Mouse (Mus musculus): Measurements from ENCODE around the gene Crybg2.

Crybg2 gene

GRCm38 (mm10) chr4:134122281-134122680 is 61.7 kb downstream of the Crybg2 start:
- DNase-seq = no peak

DNA sequence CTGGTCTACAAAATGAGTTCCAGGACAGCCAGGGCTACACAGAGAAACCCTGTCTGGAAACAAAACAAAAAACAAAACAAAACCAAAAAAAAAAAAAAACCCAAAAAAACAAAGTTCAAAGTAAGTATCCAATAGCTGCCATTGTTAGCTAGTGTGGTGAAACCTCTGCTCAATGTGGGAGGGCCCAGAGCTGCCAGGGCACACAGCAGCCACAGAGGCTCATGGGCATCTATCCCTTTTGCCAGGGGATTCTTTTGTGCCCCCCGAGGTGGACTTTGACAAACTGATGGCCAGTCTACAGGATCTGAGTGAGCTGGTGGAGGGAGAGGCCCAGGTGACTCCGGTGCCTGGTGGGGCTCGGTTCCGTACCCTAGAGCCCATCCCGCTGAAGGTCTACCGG is 62.5 kb downstream of the Crybg2 start:
- no peak for DNase-seq

GRCm38 (mm10) chr4:134123680-134124551 is 63.3 kb downstream of the Crybg2 start:
- DNase-seq = peak; percentile 76

DNA sequence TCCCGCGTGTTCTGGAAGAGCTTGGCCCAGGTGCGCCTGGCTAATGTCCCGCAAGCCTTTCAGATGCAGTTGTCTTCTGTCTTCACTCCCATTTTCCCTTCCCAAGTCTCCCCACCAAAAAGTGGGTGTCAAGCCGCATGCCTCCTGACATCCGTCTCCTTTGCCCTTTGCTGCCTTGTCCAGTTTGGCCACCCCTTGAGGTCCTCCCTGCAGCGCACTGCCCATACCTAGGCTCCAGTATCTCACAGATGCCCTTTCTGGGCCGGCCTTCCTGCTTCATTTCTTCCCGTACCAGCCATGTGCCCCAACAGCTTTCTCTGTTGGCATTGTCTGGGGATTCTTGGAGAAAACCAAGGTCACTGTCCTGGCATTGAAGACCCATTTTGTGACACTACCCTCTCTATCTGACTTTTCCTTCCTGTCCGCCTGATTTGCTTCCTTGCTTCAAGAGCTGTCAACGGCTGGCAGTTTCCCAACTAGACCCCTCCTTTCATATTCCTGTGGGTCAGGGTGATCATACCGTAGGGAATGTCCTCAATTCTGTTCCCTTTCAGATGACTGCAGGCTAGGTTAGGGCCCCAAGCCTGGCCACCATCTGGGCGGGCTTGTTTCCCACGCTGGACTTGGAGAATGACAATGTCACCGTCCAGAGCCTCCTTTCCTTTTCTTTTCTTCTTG is 64.9 kb downstream of the Crybg2 start:
- DNase-seq = no peak

DNA sequence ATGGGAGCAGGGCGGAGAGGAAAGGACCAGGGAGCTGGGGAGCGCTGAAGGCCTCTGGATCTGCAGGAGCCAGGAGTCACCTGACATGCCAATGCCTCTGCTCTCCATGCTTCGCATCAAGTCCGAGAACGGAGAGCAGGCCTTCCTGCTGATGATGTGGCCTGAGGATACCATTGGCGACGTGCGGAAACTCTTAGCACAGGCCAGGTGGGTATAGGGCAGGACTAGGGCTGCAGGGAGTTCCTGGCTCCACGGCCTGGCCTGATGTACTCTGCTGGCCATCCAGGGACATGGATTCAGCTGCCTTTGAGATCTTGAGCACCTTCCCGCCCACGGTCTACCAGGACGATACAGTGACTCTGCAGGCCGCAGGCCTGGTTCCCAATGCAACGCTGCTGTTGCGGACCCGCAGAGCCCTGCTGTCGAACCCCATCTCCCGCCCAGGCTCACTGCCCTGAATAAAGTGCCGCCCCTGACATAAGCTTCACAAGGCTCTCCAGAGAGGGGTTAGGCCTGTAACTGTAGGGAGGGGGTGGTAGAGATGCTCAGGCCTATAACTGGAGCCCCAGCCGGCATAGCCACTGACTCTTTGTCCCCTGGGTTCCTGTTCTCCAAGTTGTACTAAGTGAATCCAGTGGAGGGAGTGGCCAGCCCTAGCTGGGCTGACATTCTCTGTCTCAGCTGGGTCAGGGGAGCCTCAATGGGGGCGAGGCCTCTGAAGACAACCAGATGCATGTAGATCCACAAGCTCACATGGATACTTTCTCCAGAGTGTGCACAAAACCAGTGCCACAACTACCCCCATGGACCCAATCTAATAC is 65.9 kb downstream of the Crybg2 start:
- DNase-seq = no peak

DNA sequence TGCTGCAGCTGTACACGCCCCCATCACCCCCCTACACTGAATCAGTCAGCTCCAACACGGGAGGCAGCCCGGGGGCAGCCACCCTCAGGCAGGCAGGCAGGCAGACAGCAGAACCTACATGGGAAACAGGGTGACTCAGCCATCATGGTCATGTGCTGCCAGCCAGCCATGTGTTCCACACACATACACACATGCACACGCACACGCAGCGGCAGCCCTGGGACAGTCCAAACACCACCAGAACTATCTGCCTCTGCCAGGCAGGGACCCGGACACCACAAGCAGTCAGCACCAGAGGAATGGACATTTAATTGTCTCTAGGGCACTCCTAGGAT is 66.5 kb downstream of the Crybg2 start:
- DNase-seq = no peak

DNA sequence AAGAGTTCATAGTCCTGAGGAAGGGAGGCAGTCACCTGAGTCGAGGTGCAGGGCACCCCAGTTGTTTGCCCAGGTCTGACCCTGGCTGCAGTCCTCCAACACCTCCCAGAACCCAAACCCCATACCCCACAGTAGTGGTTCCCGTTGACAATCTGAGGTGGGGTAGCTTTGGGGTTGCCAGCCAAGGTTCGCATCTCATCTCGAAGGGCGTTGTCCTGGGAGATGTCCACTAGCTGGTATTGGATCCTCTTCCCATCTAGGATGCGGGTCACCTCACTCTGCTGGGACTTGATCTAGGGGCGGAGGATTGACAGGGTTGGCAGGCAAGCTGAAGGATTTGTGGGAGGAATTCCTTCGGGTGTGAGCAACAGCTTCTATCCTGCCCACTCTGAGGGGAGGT is 67.2 kb downstream of the Crybg2 start:
- no peak for DNase-seq

DNA sequence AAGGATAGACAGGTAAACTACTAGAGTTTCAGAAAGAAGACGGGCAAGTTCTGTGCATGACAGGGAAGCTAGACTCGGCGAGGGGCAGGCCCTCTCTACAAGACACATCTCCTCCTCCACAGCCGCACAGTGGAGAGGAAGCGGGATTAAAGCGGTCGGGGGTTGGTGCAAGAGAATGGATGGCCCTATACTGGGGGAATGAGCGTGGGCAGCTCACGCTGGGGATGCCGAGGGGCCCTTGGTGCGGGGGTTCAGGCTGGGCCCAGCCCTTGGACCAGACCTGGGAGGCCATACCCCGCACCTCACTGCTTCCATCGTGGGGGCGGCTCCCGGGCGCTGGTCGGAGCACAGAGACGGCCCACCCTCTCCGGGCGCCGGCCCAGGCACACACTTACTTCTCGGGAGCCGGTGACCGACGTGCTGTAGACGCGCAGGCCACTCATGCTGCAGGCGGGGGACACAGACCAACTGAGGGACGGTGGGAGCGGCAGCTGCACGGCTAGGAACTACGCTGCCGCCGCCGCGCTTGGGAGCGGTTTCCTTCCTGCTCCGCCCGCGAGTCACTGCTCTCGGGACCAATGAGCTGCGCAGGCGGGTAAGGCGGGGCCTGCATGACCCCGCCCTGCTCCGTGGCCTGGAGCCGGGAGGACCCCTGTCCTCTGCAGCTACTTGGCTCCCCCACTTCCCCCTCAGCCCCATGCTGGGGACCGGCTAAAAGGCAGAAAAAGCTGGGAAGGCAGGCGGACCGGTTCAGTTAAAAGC is 67.8 kb downstream of the Crybg2 start, which contains the start of gene Sh3bgrl3:
Sh3bgrl3 (minus strand) TSS at position 569 of the 762 bp plus-strand sequence.
- peak; percentile 96 for DNase-seq

GRCm38 (mm10) chr4:134128983-134129362 is 68.4 kb downstream of the Crybg2 start:
- no peak for DNase-seq

DNA sequence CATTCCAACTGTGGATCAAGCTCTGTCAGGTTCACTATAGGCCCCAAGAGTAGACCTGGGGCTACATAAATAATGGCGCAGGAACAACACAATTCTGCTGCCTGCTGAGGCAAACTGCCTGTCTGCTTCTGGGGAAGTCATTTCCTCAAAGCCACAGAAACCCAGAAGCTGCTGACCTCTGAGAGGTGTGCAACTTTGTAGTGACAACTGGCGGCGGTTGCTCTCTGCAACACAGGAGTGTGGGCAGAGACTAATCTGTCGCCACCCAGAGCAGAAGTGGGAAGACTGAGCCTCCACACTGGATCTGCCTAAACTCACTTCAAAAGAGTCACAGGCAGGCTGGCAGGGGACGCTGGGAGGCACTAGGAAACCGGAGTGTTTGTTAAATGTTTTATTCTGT is 68.9 kb downstream of the Crybg2 start:
- no peak for DNase-seq

DNA sequence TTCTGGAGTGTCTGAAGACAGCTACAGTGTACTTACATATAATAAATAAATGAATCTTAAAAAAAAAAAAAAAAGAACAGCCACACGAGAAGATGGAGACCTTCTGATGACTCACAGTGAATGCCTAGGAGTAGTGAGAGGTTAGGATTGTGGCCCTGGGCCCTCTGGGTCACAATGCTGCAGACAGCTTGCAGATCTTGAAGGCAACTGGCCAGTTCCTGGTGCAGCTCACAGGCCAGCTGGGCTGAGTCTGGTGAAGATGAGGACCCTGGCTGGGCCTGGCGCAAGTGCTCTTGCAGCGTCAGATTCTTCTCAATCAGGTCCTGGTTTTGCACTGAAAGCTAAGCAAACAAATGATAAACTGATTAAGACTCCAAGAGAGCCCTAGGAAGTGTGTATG is 71.5 kb downstream of the Crybg2 start:
- DNase-seq = no peak

- no peak for DNase-seq
Measured at GRCm38 (mm10) chr4:134132519-134133095, 72.0 kb downstream of the Crybg2 start.

GRCm38 (mm10) chr4:134136280-134136926 is 75.8 kb downstream of the Crybg2 start:
- peak; percentile 44 for DNase-seq

DNA sequence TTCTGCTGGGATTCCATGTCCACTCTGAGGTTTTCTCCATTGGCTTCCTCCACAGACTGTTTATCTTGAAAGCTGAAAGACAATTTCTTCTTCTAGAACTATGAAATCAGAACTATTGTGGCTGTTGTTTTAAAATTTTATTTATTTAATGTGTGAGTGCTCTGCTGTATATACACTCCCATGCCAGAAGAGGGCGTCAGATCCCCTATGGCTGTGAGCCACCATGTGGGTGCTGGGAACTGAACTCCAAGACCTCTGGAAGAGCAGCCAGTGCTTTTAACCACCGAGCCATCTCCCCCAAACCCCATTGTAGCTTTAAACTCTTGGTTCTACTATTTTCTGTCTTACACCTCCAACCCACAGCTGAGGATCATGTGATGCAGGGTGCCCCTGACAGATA is 78.2 kb downstream of the Crybg2 start:
- no peak for DNase-seq
